Mouse (Mus musculus): ENCODE results near the gene Cenps.

- TF ChIP-seq CTCF (IDR thresholded peaks at IDR 0.05) (no peak), EP300 (IDR thresholded peaks at IDR 0.05) (no peak)
Observed at GRCm38 (mm10) chr4:149098571-149098970, 38.9 kb downstream of the Cenps start.

All from lung, postnatal 0 days (tissue).